Mouse (Mus musculus) left cerebral cortex, adult 8-10 months (tissue): Measurements from ENCODE around the gene Fgf12. TPM values are rescaled to one million over a fixed set of nuclear protein-coding genes. Genes with fewer than 3 reads are reported as not detected.

Source experiments
- DNase-seq, 2 experiments: peaks; one replicate each; pipeline ENCODE4 v3.0.0; 2022; ENCODE audit warnings: low spot score in 2 of 2
- total RNA-seq, 4 experiments: library from RNA; stranded (reverse); gene quantifications; 2 replicates each; pipeline ENCODE4 v1.2.4; 2022

The Fgf12 gene
- total RNA-seq, 4 experiments from 2014 or later, result 272 to 312 (median 287) TPM

- DNase-seq, result no peak
Measured at GRCm38 (mm10) chr16:28614412-28614811, 138.5 kb downstream of the Fgf12 start.

- DNase-seq, result peak in 1 of 2 experiments; percentile 34
Measured at GRCm38 (mm10) chr16:28610940-28611339, 141.9 kb downstream of the Fgf12 start.

- peak in 1 of 2 experiments; percentile 44 for DNase-seq
Measured at GRCm38 (mm10) chr16:28603155-28603554, 149.7 kb downstream of the Fgf12 start.

DNA sequence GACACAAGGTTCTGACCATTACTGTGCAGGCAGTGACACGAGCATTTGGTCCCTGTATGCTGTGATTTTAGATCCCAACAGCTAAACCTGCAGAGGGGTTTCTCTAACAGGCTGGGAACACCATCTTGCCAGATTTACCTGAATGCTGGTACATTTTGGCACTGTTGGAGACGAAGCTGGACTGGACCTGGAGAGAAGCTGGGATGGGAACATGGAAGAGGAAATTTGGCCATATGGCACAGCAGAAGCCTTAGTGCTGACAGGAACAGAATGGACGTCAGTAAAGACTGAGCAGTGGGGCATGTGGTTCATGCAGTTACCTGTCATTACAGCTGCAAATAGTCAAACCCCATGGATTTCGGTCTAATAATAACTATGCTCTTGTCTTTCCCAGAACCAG lies 151.1 kb downstream of the Fgf12 start:
- DNase-seq, result no peak

DNA sequence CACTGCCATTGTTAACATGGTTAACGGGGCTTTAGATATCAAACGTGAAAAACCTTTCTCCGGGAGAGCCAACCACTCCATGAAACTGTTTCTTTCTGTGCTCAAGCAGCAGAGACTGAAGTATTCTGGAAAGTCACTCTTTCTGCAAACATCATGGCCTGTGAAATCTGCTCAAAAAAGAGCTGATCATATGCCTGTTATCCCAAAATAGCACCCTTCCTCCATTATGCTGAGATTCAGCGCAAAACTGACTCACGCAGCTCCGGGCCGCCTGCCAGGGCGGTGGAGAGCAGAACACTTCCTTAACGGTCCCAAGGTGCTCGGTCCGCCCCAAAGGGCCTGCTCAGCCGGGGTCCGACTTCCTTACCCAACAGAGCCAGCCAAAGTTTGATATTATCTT lies 156.8 kb downstream of the Fgf12 start:
- DNase-seq, result peak; percentile 63 to 85

GRCm38 (mm10) chr16:28593075-28593915 lies 159.6 kb downstream of the Fgf12 start:
- peak; percentile 46 to 79 for DNase-seq

DNA sequence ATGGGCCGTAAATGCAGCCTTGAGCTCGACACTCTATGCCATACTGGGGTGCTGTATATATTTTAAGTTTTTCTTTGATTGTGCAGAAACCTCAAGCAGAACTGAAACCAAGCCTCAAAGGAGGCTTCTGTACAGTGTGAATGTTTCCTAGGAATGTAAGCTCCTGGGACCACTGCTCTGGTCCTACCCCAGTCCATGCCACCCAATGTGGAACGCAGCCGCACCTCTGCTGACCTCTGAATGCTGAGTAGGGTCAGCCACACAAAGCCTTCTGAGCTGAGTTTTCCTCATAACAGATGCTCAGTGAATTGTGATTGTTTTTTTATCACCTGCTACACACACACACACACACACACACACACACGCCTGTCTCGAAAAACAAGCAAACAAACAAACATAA lies 160.4 kb downstream of the Fgf12 start:
- no peak for DNase-seq

- no peak for DNase-seq
Measured at GRCm38 (mm10) chr16:28591583-28591982, 161.3 kb downstream of the Fgf12 start.

GRCm38 (mm10) chr16:28572212-28572611 lies 180.7 kb downstream of the Fgf12 start:
- no peak for DNase-seq

DNA sequence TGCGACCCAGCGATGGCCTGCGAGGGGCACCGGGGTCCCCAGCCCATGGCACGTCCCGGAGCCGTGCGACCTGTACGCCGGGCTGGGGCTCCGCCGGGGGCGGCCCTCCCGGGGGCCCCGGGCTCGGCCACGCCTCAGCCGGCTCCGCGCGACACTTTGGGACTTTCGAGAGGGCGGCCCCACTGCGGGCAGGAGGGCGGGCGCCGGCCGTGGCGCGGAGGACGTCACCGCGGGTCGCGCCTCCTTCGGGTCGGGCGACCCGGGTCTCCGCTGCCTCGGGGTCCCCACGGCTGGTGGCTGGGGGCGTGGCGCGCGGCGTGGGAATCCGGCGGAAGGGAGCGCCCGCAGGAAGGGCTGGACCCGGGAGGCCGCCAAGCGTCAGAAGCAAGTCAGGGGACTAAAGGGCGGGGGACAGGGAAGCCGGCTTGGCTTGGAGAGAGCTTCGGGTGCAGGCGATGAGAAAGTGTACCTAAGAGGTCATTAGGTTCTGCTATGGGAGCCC lies 188.1 kb downstream of the Fgf12 start:
- DNase-seq, result no peak

DNA sequence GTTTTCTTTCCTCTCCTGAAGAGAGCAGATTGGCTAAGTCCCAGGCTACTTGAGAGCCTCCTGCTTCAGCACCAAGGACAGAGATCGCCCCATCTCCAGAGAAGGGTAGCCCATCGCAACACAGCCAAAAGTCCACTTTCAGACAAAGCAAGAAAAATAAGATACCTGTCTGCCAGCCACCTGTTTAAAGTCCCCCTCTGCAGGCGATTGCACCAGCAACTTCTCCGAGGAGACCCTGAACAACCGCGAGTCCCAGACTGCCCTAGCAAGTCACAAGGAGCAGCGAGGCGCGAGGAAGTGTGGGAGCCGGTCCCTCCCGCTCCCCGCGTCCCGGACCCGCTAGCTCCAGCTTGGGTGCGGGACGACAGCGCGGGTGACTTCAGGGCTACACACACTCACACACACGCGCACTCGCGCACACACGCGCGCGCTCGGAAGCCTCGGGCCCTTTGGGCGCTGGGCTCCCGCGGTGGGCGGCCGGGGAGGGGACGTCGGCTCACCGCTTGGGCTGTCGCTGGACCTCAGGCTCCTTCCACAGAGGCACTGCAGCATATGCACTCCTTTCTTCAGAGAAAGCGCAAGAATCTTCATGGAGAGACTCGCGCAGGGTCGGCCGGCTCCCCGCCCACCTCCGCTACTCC lies 188.7 kb downstream of the Fgf12 start:
- DNase-seq, result no peak

DNA sequence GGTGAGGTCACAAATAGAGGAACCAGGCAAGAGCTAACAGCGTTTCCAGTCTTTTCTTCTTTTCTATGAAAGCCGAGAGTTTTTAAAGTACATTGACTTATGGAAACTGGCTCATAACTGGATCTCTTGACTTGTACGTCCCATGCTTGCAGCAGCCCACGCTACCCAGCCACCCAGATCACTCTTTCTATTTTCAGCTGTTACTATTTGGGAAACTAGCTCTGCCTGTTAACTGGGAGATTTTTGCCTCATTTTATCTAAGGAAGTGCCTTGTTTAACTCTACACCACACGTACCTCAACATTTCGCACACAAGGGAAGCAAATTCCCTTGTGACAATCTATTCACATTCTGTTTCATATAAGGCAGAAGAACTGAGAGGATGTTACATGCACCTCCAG lies 190.0 kb downstream of the Fgf12 start:
- DNase-seq, result no peak

GRCm38 (mm10) chr16:28555219-28555618 lies 197.6 kb downstream of the Fgf12 start:
- DNase-seq, result peak in 1 of 2 experiments; percentile 25

DNA sequence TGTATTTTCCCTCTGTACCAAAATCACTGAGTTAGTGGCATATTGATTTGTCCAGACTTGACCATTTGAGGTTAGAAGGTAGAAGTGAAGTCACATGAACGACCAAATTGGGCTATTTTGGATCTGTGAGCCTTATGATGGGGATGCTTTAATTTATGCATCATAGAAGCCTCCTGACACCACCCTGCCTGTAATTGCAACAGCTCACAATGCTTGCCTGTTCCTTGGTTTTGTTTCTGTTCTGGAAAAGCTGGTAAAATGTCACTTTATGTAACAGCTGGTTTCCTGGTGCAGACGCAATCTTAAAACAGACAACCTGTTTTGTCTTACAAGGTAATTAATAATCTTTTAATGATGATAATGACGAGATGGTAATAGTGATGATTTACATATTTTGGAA lies 213.4 kb downstream of the Fgf12 start:
- DNase-seq, result no peak

DNA sequence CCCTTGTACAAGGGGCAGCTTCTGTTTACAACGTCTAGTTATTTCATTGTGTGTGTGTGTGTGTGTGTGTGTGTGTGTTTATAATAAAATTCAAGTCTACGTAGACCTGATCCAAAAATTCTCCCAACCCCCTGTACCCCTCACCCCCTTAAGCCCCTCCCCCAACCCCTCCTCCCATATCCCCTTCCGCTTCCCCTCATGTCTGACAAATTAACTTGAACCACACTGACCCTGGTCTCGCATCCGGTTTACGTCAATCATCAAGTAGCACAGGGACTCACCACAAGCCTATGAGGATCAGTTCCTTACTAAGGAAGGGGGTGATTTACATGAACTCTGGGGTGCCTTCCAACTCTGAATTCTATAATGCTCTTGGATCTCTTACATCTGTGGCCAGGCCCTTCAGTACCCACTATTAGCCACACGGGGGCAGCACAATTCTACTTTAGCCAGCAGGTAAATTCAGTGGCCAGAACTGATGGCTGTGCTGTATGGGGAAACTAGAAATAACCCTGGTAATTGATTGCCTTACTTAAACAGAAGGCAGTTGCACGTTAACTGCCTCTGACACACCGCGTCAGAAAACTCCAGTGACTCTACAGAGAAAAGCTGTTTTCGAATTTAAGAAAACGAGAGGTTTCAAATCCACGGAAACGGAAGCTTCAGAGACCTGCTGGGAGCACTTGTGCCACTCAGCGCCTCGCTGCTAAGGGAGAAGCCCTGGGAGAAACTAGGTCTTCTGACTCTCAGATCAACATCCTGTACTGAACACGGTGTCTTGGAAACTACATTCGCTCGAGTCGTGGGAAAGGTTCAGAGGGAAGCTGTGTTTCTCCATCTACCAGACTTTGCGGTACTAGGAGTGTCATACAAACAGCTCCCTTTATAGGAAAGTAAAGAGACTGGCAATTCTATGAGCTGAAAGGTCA lies 235.0 kb downstream of the Fgf12 start:
- DNase-seq, result peak; percentile 59 to 74

GRCm38 (mm10) chr16:28512446-28512845 lies 240.4 kb downstream of the Fgf12 start:
- DNase-seq, result no peak

- DNase-seq, result no peak
Measured at GRCm38 (mm10) chr16:28511413-28511812, 241.5 kb downstream of the Fgf12 start.

DNA sequence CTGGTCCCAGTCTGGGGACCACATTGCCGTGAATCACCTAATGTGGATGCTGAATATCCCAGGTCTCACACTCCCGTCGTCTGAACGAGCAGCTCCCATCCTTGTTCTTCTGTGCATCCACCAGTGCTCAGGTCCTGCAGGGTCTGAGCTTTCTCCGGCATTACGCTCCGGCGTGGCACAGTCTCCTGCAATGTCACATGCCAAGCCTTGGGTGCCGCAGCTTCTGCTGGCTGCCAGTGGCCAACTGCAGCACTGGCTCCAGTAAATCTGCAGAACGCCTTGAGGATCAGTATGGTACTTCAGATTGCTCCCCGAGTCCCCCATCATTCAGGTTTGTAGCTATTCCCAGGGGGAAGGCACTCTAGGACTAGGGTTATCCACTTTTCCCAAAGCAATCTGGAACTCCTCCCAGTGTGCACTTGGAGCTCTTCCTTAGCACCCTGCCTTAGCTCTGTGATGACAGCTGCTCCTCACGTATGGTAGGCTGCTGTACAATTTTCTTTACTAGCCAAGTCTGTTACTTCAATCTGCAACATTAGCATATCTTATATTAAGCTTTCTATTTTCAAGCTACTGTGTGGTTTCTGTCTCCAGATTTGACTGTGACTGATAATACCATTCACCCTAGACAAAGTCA lies 254.8 kb downstream of the Fgf12 start:
- no peak for DNase-seq

GRCm38 (mm10) chr16:28491711-28492110 lies 261.2 kb downstream of the Fgf12 start:
- no peak for DNase-seq

- DNase-seq, result peak; percentile 46 to 66
Measured at GRCm38 (mm10) chr16:28490515-28490914, 262.4 kb downstream of the Fgf12 start.

- DNase-seq, result no peak
Measured at GRCm38 (mm10) chr16:28484920-28485319, 267.9 kb downstream of the Fgf12 start.
